Mouse (Mus musculus): ENCODE results near the gene Plekha7.
"Not testable (repeated sequence)": the region's sequence is repeated elsewhere in the genome, so short reads cannot be mapped to it uniquely, and the experiment has no call there.

The Plekha7 gene

DNA sequence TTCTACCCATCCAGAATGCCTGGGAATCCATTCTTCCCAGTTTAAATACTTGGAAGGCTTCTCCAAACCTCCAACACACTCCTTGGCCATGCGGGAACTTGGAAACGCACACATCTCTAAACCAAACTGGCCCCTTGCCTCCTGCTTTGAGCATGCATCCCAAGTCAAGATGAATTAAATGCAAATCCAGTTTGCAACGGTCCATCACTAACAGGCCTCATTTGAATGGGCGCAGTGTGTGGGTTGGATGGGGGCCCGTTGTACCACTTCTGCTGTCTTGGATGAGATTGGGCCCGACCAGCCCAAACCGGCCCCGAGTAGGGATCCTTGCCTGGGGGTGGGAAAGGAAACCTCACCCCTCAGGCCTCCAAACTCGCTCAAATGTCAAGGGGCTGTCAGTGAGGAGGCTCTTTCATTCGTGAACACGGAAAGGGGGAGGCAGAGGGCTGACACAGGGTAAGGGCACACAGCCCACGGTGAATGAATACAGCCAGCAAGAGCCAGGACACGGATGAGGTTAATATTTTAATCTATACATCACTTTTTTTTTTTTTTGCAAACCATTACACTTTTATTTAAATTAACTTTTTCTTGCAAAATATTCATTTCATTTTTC is 185.1 kb downstream of the Plekha7 start:
- no peak for DNase-seq

DNA sequence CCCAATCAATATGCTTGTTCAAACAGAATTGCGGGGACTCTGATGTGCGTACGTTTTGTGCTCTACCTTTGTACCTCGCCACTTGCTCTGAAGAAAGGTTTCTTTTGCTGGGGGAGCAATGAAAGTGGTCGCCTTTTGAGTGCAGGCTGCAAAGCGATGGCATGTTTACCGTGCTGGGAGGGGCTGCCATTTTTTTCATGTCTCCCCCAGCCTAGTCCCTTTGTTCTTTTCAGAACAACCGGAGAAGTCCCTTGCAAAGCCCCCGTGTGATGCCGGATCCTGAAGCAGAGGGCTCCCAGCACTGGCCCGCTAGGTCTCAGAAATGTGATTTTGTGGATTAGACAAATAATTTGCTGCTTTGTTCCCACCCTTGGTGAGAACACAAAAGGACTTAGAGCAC is 187.0 kb downstream of the Plekha7 start:
- no peak for DNase-seq

GRCm38 (mm10) chr7:116120737-116121136 is 187.4 kb downstream of the Plekha7 start:
- DNase-seq = no peak

DNA sequence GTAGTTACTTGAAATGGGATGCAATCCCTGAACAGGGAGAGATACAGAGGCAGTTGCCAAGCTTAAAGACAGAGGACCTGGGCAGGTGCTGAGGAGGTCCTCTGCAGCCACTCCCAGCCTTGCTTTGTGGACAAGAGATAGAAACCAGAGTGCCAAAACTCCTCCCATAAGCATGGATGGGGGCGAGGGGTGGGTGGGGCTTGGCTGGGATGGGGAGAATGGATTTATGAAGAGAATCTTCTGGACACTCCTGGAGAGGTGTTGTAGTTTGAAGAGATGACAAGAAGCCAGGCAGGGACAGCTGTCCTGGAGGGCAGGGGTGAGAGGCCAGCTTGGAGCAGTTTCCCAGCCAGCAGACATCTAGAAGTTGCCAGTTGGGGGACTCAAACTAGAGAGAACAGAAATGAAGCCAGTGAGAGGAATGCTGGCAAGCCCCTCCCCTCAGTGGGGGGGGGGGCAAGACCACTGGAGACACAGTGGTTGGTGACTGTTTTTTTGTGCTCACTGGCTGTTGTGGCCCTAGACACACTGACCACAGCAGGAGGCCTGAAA is 188.8 kb downstream of the Plekha7 start:
- DNase-seq = no peak

DNA sequence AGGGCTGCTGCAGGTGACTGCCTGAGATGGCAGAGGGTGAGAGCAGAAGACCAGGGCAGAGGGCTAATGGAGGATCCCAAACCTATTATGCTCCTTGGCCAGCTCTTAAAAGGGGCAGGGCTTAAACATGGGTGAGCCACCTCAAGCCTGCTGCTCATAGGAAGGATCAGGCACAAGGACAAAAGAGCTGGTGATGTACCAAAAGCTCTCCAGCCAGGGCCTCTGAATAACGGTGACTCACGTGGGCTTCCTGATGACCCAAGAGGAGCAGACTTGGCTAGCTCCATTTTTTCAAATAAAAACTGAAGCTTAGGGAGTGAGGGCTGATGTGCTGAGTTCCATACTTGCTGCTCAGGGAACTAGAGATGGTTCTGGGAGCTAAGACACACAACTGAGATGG is 192.2 kb downstream of the Plekha7 start:
- no peak for DNase-seq

GRCm38 (mm10) chr7:116115216-116115930 is 192.8 kb downstream of the Plekha7 start:
- no peak for DNase-seq

GRCm38 (mm10) chr7:116111546-116111945 is 196.6 kb downstream of the Plekha7 start:
- no peak for DNase-seq

DNA sequence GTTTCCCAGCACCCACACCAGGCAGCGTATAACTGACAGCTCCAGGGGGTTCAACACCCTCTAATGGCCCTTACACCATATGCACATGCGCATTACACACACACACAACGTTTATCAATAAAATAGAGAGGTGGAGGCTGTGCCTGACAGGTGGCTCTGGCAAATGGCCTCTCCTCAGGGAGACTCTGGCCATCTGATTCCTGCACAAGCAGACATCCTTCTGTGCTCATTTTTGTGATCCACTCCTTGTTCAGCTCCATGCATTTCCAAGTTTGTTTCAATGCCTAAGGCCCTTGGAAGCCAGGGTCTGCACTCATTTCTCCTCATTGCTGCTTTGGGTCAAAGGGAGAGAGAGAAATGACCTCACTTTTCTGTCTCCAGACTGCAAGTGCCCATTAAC is 197.5 kb downstream of the Plekha7 start:
- DNase-seq = no peak

DNA sequence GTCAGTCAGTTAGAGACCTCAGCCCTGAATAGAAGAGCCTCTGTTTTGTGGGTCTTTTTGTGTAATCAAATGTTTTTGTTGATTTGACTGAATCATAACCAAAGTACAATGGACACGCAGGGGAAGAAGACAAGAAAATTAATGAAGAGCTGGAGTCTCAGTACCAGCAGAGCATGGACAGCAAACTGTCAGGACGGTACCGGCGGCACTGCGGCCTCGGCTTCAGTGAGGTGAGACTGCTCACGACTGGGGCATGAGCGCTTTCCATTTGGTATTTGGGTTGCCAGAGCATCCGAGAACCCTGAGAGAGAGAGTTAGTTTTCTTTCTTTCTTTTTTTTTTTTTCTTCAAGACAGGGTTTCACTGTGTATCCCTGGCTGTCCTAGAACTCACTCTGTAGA is 205.1 kb downstream of the Plekha7 start:
- DNase-seq = no peak

DNA sequence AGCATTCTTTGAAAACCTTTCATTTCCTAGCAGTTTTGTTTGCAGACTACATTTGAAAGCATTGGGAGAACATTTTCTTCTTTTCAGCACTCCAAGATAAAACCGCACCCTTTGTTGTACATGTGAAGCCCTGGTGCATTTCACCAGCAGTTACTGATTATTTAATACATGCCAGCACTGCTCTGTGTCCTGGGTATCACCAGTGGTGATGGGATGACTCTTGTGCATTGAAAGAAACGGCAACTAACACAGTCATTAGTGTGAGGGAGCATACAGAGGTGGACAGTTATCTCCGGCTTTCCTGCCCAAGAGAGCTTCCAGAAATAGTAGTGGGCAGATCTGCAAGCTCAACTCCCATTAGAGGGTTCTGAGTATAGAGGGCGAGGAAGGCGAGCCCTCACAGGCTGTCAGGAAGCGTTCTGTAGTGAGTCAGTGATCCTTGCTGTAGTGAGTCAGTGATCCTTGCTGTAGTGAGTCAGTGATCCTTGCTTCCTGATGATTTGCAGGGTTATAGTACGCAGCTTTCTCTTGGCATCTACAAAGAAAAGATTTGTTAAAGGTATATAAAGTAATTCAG is 208.1 kb downstream of the Plekha7 start:
- no peak for DNase-seq

DNA sequence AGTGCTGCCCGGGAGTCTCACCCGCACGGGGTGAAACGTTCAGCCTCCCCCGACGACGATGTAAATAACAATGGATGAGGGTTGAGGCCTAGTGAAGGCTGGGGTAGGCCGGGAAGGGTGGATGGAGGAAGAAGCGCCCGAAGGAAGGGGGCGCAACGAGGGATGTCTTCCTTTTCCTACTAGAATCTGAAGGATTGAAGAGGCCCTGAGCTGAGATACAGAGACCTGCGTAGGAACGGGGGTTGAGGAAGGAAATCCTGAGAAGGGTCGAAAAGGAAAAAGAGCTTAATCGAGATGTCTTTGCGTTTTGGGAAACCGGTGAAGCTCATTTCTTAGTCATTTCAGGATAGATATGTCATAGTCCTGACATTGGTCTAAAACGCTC is 214.7 kb downstream of the Plekha7 start:
- no peak for DNase-seq

DNA sequence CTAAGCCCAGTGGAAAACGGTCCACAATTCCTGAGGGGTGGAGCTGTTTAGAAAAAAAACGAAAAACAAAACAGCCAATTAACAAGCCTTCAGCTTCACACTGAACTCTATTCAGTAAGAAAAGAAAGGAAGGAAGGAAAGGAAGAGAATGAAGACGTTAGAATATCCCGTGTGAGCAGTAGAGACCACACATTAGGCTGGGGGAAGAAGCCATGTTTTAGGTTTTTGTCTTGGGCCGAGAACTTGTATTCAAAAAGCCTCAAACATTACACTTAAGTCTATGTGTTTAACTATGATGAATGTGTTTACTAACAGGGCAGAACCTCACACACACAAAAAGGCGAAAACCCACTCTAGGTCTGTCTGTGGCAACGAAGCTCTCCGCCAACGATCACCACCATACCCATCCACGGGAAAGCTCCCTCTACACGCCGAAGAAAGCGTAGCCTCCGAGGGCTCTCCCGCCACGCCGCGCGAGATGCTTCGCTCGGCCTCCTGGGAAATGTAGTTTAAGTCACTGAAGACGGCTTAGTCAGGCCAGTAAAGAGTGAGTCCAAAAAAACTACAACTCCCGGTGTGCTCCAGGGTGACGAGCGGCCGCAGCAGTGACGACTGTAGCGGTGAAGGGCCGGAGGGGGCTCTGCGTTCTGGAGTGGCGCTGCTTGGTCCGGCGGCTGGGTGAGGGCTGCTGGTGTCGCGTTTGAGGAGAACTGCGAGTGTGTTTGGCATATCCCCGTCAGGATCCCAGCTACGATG is 215.3 kb downstream of the Plekha7 start:
- DNase-seq = peak; percentile 93

- not testable (repeated sequence) for DNase-seq
These were observed 223.8 kb downstream of the Plekha7 start, which contains the start of gene Gm4353 for GRCm38 (mm10) chr7:116084366-116084765. Gm4353 (minus strand) TSS chr7:116084635.
